Mouse (Mus musculus) embryonic stem cell, embryonic (primary cell): ENCODE results near the gene Ccdc194.

Experiments
- CTCF ChIA-PET, 4 experiments: fragments of 300-600 bp in 2 of 4; fragments of 350-600 bp in 2 of 4; sonication (Branson Sonifier 250); formaldehyde crosslinking; loops; one replicate each; lab custom pipeline; 2022; ENCODE audit warnings: inconsistent platforms in 2 of 4; lab: Charles Lee
- POLR2A ChIA-PET, 4 experiments: fragments of 300-600 bp in 2 of 4; fragments of 350-600 bp in 2 of 4; sonication (Branson Sonifier 250); formaldehyde crosslinking; loops; one replicate each; lab custom pipeline; 2022; ENCODE audit warnings: antibody characterized with exemption in 4 of 4, inconsistent platforms in 1 of 4; lab: Charles Lee

Gene Ccdc194

GRCm38 (mm10) chr8:71485142-71486135, 40.1 kb downstream of the Ccdc194 start, which contains the start of gene Ano8:
Ano8 (minus strand) TSS chr8:71485963.
- CTCF ChIA-PET: interaction anchor here in 3 of 4 experiments (0.5 to 2.2 kb wide), 6 partner anchors 14 to 89 kb away, joined by 3 to 11 read pairs (median 4); no protein-coding TSS in a partner anchor
- POLR2A ChIA-PET: interaction anchor here in 2 of 4 experiments (0.6 to 3.8 kb wide), 21 partner anchors 10 to 145 kb away, joined by 3 to 18 read pairs (median 5); partner anchors contain the start of genes Abhd8 (in 2 of the 2), Mrpl34 (in 2 of the 2), Colgalt1 (in 1 of the 2) and Dda1 (in 1 of the 2)

- CTCF ChIA-PET: interaction anchor here in 2 of 4 experiments (0.6 to 2.2 kb wide), 7 partner anchors 21 to 100 kb away, joined by 3 to 16 read pairs (median 3); partner anchors contain the start of genes Abhd8 (in 1 of the 2) and Mrpl34 (in 1 of the 2)
- POLR2A ChIA-PET: interaction anchor here in 2 of 4 experiments (0.6 to 2.4 kb wide), 28 partner anchors 10 to 213 kb away, joined by 3 to 18 read pairs (median 4); partner anchors contain the start of genes Mrpl34 (in 2 of the 2), Abhd8 (in 1 of the 2), Colgalt1 (in 1 of the 2) and Myo9b (in 1 of the 2)
Measured at GRCm38 (mm10) chr8:71484736-71485135, 40.8 kb downstream of the Ccdc194 start.

DNA sequence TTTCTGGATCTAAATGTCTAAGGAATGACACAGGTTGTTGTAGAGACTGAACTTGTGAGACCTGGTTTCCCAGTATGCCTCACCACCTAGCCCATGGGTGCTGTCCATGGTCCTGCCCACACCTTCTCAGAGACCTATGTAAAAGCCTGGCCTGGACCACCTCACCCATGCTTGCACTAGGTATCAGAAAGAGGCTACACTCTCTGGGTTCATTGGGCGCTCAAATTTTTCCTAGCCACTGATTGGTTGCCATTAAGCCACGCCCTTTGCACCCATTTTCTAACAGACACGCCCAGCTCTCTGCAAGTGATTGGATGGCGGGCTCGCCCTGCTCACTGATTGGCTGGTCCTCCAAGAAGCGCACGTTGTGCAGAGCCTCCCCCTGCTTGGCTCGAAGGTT, 41.6 kb downstream of the Ccdc194 start:
- CTCF ChIA-PET: interaction anchor here in 3 of 4 experiments (0.5 to 2.2 kb wide), 11 partner anchors 14 to 640 kb away, joined by 3 to 16 read pairs (median 5); partner anchors contain the start of genes Abhd8 (in 1 of the 3) and Mrpl34 (in 1 of the 3)
- POLR2A ChIA-PET: interaction anchor here in 3 of 4 experiments (0.5 to 2.4 kb wide), 29 partner anchors 10 to 850 kb away, joined by 3 to 18 read pairs (median 4); partner anchors contain the start of genes Mrpl34 (in 2 of the 3), Abhd8 (in 1 of the 3), Ankle1 (in 1 of the 3) and Colgalt1 (in 1 of the 3)

DNA sequence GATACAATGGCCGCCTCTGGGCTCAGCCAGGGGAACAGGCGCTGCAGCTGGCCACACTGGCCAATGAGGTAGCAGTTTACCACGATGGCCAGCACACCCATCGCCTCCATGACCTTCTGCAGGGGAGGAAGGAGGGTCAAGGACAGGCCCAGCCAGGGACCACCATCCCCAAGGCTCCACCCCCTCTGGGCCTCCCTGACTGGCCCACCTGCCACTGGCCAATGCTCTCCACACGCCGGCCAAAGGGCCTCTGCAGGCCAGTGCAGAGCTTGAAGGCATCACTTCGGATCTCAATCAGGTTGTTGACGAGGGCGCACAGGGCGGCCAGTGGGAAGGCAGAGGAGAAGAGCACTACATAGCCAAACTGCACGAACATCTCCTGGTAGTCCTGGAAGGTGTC, 46.6 kb downstream of the Ccdc194 start:
- ChIA-PET POLR2A (interaction anchor here in 2 of 4 experiments (1.0 to 3.6 kb wide), 5 partner anchors 14 to 52 kb away, joined by 3 to 34 read pairs (median 4); partner anchors contain the start of gene Mrpl34 (in 1 of the 2)), CTCF (interaction anchor here (0.6 to 2.3 kb wide), 6 partner anchors 10 to 94 kb away, joined by 3 to 14 read pairs (median 6); partner anchors contain the start of genes Dda1 (in 1 of the 4), Mrpl34 (in 1 of the 4) and Slc27a1 (in 1 of the 4))

DNA sequence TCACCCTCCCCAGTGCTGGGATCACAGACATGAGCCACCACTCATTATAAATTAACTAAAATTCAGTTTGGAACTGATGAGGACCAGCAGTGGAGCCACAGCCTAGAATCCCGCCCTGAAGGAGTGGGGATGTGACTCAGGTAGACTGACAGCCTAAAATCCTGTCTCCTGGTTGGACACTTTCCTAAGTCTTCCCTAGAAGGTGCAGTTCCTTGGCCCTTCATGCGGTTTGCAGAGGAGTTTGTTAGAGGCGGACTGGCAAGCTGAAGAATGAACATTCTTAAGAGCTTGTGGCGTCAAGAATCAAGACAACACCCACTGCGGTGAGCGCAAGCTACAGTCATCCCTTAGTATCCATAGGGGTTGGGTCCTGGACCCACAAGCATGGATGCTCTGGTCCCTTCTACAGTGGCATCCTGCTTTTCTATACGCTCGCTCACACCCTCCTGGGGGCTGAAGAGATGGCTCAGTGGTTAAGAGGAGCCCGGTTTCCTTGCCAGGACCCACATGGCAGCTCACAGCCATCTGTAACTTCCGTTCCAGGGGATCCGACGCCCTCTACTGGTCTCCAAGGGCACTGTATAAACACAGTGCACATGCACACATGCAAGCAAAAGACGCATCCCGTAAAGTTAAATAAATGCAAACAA, 48.2 kb downstream of the Ccdc194 start:
- CTCF ChIA-PET: interaction anchor here (0.5 to 2.3 kb wide), 29 partner anchors 8 to 1037 kb away, joined by 3 to 21 read pairs (median 4); partner anchors contain the start of genes Mrpl34 (in 2 of the 4), Abhd8 (in 1 of the 4), Ccdc194 (in 1 of the 4) and Dda1 (in 1 of the 4)
- POLR2A ChIA-PET: interaction anchor here (0.7 to 3.6 kb wide), 16 partner anchors 8 to 708 kb away, joined by 3 to 34 read pairs (median 4); partner anchors contain the start of genes Mrpl34 (in 3 of the 4), Arrdc2 (in 1 of the 4) and Dda1 (in 1 of the 4)

- POLR2A ChIA-PET: interaction anchor here in 3 of 4 experiments (0.5 to 3.6 kb wide), 8 partner anchors 22 to 637 kb away, joined by 3 to 34 read pairs (median 3); partner anchors contain the start of gene Arrdc2 (in 1 of the 3)
- CTCF ChIA-PET: interaction anchor here in 2 of 4 experiments (0.6 to 2.1 kb wide), 7 partner anchors 12 to 185 kb away, joined by 3 to 17 read pairs (median 3); partner anchors contain the start of gene Mrpl34 (in 1 of the 2)
Measured at GRCm38 (mm10) chr8:71476099-71476940, 49.2 kb downstream of the Ccdc194 start.

GRCm38 (mm10) chr8:71475702-71476075, 49.8 kb downstream of the Ccdc194 start:
- CTCF ChIA-PET: interaction anchor here in 1 of 4 experiments (0.8 to 2.1 kb wide), 5 partner anchors 11 to 43 kb away, joined by 3 to 17 read pairs (median 3); partner anchors contain the start of gene Mrpl34
- POLR2A ChIA-PET: interaction anchor here in 3 of 4 experiments (0.5 to 3.6 kb wide), 7 partner anchors 11 to 636 kb away, joined by 3 to 34 read pairs (median 3); partner anchors contain the start of genes Arrdc2 (in 1 of the 3) and Mrpl34 (in 1 of the 3)

DNA sequence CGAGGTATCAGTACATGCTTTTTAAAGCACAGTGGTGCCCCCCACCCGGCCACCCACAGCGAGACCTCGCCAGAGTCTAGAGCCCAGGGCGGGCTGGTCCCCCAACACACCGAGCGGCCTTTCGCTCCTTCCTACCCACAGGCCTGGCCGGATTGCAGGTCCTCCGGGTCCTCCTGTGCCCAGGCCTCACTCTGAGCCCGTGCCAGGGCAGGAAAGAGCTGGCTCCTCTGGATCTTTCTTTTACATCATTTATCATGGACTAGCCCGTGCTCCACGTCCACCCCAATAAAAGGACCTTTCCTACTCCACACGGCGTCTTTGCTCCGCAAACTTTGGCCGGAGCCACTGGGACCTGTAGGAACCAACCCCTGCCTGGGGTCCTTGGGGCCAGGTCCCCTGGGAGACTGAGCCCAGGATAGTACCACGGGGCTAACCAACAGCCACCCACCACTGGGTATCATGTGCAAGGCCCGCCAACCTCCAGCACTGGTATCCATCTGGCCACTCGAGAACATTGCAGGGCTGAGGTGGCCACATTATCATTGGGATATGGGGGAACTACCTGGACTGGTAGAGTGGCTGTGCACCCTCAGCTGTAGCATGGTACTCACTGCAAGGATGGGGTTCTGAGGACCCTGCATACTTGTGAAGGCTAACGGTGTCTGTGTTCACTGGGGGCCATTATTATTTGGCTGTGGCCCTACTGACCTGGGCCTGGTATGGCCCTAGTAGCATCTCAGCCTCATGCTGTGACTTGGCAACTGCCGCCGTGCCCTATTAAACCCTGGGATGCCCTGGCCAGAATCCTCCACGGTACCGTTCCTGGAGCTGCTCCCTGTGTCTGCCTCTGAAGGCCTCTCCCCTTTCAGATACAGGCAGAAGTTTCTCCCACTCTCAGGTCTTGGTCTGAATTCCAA, 50.5 kb downstream of the Ccdc194 start:
- CTCF ChIA-PET: interaction anchor here in 1 of 4 experiments (1.0 to 2.1 kb wide), 4 partner anchors 10 to 90 kb away, joined by 3 to 17 read pairs (median 6); partner anchors contain the start of gene Mrpl34
- POLR2A ChIA-PET: interaction anchor here in 3 of 4 experiments (0.8 to 1.6 kb wide), 5 partner anchors 10 to 129 kb away, joined by 3 to 4 read pairs (median 3); partner anchors contain the start of gene Mrpl34 (in 1 of the 3)

GRCm38 (mm10) chr8:71474344-71474743, 51.2 kb downstream of the Ccdc194 start:
- ChIA-PET CTCF (interaction anchor here in 1 of 4 experiments (0.6 to 1.3 kb wide), 3 partner anchors 10 to 89 kb away, joined by 3 read pairs; partner anchors contain the start of gene Mrpl34), POLR2A (interaction anchor here in 3 of 4 experiments (0.8 to 1.5 kb wide), 6 partner anchors 10 to 70 kb away, joined by 3 to 4 read pairs (median 3); partner anchors contain the start of gene Mrpl34 (in 1 of the 3))

DNA sequence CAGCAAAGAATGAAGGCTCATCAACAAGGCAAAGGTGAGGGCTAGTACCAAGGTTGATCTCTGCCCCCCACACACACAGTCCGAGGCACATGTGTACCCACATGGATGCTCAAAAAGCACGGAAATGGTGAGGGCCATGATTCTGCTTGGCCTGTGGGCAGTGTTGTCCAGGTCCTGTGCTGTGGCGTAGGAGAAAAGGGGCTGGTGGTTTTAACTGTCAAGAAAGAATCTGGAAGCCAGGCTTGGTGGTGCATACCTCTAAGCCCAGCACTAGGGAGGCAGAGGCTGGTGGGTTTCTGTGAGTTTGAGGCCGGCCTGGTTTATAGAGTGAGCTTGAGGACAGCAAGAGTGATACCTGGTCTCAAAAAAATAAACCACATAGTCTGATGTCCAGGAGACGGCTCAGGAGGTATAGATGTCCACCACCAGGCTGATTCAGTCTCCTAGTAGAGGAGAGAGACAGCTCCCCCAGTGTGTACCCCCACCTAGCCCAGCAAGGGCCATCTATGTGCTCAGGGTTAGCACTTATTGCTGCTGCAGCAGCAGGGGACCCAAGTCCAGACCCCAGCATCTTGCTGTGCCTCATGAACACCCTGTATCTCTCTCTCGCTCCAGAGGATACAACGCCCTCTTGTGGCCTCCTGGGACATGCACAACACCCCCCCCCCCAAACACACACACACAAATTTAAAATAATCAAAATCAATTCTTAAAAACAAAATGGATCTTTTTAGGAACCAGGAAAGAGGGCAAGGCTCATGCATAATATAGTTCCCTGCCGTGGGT, 52.7 kb downstream of the Ccdc194 start:
- POLR2A ChIA-PET: interaction anchor here in 2 of 4 experiments (1.3 to 1.4 kb wide), 2 partner anchors 11 to 35 kb away, joined by 3 to 4 read pairs; no protein-coding TSS in a partner anchor
- CTCF ChIA-PET: interaction anchor here in 1 of 4 experiments (1.0 kb wide), 1 partner anchor 12 kb away, joined by 3 read pairs; no protein-coding TSS in a partner anchor

GRCm38 (mm10) chr8:71471861-71472260, 53.6 kb downstream of the Ccdc194 start:
- CTCF ChIA-PET: no interaction called here
- POLR2A ChIA-PET: interaction anchor here in 2 of 4 experiments (1.1 to 1.4 kb wide), 2 partner anchors 11 to 12 kb away, joined by 3 to 7 read pairs; no protein-coding TSS in a partner anchor

DNA sequence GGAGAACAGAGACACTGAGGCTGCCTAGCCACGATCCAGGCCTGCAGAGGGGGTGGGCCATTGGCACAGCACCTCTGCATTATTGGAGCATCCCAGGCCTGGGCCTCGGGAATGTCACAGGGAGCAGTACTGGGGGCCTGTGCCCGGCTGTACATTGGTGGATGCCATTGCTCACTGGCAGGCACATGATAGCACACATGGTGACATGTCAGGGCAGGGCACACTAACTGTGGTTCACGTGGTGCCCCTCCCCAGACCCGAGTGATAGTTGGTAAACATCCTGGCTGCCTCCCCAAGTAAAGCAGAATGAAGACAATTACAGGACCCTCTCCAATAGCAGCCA, 54.6 kb downstream of the Ccdc194 start:
- CTCF ChIA-PET: no interaction called here

GRCm38 (mm10) chr8:71470146-71470912, 55.2 kb downstream of the Ccdc194 start:
- POLR2A ChIA-PET: interaction anchor here in 2 of 4 experiments (0.6 to 2.8 kb wide), 5 partner anchors 9 to 573 kb away, joined by 3 to 18 read pairs (median 4); partner anchors contain the start of gene Rpl18a (in 1 of the 2)
- CTCF ChIA-PET: interaction anchor here in 1 of 4 experiments (0.9 kb wide), 1 partner anchor 49 kb away, joined by 3 read pairs; no protein-coding TSS in a partner anchor

More for the DNA sequence above, 54.6 kb downstream of the Ccdc194 start:
- POLR2A ChIA-PET: interaction anchor here in 1 of 4 experiments (0.6 to 1.9 kb wide), 2 partner anchors 9 to 33 kb away, joined by 4 to 6 read pairs; no protein-coding TSS in a partner anchor
